Mouse (Mus musculus) urinary bladder, postnatal 4 days (tissue): ENCODE measurements around the gene Onecut3.
A peak's percentile ranks its signal among the peaks of the same experiment; 100 is the strongest.

Source experiments
- DNase-seq, 2 experiments: peaks; one replicate each; pipeline ENCODE4 v3.0.0; 2021 to 2022; ENCODE audit warnings: low spot score in 2 of 2

The Onecut3 gene

GRCm38 (mm10) chr10:80494732-80495131, at the start of gene Onecut3:
TSS of gene Onecut3 (plus strand) at chr10:80494835.
- no peak for DNase-seq

- DNase-seq = no peak
Measured at GRCm38 (mm10) chr10:80445052-80445451, 49.6 kb upstream of the Onecut3 start.

GRCm38 (mm10) chr10:80445898-80446601, 48.6 kb upstream of the Onecut3 start:
- peak; percentile 64 to 76 for DNase-seq

- DNase-seq = no peak
Measured at GRCm38 (mm10) chr10:80450599-80450998, 44.0 kb upstream of the Onecut3 start.

DNA sequence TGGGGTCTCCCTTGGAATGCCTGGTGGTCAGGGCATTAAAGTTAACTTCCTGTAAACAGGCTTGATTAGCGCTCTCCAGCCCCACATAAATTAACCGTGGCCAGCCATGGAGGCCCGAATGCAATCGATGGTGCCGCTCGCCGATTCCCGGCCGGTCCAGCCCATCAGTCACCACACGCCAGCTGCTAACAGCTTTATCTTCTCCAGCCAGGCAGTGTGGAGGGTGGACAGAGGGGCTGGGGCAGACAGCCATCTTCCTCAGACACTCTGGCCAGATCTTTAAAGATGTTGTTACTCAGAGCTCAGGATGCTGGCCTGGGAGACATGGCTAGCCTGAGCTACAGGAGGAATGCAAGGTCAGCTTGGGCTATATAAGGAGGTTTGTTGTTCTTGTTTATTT, 41.0 kb upstream of the Onecut3 start:
- no peak for DNase-seq

- no peak for DNase-seq
Measured at GRCm38 (mm10) chr10:80454781-80455180, 39.9 kb upstream of the Onecut3 start.

DNA sequence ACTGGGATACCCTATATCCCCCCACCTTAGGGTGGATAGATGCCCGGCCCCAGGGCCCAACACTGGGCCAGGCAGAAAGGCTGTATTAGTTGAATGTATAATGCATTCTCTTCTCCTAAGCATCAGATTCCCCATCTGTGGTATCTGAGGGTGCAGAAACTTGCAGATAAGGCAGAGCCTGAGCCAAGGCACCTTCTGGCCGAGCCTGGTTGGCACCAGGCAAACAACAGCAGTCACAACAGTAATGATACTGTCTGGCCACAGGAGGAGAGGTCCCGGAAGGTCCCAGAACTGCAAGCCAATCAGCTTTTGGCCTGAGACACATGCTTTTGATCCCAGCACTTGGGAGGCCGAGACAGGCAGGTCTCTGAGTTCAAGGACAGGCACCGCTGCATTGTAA, 38.9 kb upstream of the Onecut3 start:
- DNase-seq = no peak

DNA sequence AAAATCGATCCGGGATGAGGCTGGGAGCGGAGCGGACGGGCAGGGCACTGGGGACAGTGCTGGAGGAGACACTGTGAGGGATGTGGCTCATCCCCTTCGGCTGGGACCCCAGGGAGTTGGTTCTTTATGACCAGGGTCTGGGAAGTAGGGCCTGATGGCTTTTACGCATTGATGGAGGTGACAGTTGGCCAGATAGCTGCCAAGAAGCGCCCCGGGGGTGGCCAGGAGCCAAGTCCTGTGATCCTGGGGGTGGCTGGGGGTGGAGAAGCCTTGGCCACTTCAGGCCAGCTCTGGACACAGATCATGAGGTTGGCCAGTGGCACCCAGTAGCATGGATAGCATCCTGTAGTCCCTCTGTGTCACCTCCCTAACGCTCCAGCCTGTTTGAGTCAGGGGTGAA, 35.4 kb upstream of the Onecut3 start:
- DNase-seq = no peak

DNA sequence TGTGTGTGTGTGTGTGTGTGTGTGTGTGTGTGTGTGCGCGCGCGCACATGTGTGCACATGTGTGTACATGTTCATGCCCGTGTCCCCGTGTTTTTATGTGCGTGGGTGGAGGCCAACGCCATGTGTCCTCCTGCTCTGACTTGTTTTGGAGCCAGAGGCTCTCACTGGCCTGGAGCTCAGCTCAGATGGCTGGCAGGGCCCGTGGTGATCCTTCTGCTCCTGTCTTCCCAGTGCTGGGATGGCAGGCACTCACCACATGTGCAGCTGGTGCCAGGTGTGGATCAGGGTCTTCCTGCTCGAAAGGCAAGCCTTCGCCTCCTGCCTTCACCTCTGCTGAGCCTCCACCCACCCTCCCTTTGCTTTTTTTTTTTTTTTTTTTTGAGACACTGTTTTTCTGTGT, 35.0 kb upstream of the Onecut3 start:
- no peak for DNase-seq

DNA sequence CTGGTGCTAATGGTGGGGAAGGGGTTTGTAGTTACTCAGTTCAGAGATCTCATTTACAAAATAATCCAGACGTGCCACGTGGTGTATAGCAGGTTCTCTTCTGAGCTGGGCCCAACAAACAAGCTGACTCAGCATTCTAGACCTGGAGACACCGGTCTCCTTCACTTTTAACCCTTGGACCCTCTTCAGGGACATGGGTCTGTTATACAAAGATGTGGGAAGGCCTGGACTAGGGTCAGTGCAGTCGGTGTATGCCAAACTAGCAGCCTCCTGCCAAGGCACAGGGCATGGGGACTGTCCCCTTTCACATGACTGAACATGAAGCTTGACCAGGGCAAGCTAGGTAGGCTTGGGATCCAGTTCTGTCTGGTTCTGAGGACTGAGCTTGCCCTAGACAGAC, 34.3 kb upstream of the Onecut3 start:
- no peak for DNase-seq

DNA sequence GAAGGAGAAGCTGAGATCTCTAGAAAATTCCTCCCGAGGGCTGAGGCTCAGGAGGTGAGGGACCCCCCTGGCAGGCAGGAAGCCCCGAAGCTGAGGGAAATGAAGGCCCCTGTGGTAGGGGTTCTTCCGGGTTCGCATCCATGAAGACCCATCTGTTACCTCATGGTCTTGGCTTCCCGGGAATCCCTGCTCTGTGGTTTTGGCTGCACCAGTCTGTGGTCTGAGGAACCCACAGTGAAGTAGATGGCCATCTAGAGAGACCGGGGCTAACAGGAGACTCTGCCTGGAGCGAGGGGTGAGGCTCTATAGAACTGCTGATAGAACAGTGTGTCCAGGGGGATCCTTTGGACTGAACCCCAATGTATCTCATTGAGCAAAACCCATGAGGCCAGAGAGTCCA, 33.3 kb upstream of the Onecut3 start:
- no peak for DNase-seq

GRCm38 (mm10) chr10:80464381-80465035, 30.1 kb upstream of the Onecut3 start:
- no peak for DNase-seq

- DNase-seq = no peak
Measured at GRCm38 (mm10) chr10:80465066-80465465, 29.6 kb upstream of the Onecut3 start.

DNA sequence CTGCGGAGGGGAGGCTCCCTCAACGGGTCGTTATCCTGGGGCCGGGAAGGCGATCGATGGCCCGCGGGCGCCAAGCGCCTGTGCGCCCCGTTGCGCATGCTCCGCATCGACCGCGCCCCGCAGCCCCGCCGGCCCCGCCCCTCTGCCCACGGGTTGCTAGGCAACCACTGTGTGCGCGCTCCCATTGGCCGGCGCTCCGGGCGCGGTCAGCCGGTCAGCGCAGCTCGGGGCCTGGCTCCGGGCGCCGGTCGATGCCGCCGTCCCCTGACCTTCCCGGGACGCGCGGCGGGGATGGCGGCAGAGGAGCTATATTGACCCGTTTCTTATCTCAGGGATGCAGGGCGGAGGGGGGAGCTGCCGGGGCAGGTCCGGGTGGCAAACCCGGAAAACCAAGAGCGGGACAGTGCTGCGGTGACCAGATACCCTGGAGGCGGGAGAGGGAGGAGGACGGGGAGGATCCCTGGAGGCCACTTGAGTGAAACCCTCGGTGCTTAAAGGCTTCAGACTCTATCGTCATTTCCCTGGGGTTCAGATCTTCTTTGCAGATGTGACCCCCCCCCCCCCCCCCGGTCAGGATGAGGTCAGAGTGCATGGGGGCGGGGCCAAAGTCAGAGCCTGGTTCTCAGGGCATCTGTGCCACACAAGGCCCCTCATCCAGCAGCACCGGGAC, 19.2 kb upstream of the Onecut3 start:
- peak; percentile 86 to 90 for DNase-seq

GRCm38 (mm10) chr10:80478531-80478930, 16.1 kb upstream of the Onecut3 start:
- DNase-seq = no peak

DNA sequence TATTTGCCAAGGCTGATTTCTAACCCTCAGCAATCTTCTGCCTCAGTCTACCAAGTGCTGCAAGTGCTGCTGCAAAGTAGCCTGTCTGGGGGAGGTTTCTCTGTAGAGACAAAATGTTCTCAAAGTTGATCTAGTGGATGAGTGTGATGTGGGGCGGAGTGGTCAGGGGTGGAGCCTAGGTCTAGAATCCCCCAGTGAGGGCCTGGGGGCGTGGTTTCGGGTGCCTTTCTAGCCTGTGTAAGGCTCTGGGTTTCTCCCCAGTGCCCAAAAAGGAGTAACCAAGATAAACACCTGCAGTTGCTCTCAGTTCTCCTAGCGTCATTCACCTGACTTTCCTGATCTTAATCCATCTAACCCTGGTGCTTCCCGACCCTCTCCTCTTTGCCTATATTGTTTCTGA, 13.6 kb upstream of the Onecut3 start:
- DNase-seq = no peak

- no peak for DNase-seq
Measured at GRCm38 (mm10) chr10:80486862-80487379, 7.7 kb upstream of the Onecut3 start.

DNA sequence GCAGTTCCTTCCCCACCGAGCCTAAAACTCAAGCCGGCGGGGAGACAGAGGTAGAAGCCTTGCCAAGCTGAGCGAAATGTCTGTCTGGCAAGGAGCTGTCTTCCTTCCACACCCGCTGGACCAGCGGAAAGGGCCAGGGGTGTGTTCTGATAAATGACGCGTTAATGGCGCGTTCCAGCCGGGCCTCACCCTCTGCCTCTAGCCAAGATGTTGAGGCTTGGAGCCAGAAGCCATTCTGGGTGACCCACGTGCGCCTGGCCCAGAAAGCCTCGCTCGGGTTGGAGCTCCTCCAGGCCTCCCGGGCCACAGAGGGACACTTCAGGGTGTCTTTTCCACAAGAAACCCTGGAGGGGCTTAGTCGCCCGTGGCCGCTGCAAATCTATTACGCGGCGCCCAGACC, 4.6 kb upstream of the Onecut3 start:
- peak in 1 of 2 experiments; percentile 38 for DNase-seq

DNA sequence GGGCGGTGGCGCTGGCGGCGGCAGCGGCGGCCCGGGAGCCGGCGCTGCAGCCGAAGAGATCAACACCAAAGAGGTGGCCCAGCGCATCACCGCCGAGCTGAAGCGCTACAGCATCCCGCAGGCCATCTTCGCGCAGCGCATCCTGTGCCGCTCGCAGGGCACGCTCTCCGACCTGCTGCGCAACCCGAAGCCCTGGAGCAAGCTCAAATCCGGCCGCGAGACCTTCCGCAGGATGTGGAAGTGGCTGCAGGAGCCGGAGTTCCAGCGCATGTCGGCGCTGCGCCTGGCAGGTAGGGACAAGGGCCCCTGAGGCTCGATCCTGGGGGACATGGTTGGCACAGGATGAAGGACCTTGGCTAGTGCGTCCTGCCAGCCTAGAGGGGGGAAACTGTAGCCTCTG, 1.3 kb downstream of the Onecut3 start:
- DNase-seq = no peak

DNA sequence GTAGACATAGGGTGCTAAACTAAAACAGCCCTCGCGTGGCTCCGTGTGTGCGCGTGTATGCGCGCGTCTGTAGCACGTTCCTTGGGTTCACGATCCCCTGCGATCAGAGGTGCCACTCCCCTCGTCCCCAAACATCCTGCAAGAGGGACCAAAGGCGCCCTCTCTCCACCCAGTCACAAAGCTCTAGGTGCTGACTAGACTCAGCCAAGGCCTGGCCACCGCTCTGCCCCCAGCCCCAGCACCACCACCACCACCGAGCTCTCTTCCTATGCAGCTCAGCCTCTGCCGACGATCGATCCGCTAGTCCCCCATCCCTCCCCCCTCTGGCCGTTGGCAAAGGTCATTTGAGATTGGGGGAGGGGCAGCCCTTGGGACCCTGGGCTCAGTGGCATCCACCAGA, 1.8 kb downstream of the Onecut3 start:
- no peak for DNase-seq

DNA sequence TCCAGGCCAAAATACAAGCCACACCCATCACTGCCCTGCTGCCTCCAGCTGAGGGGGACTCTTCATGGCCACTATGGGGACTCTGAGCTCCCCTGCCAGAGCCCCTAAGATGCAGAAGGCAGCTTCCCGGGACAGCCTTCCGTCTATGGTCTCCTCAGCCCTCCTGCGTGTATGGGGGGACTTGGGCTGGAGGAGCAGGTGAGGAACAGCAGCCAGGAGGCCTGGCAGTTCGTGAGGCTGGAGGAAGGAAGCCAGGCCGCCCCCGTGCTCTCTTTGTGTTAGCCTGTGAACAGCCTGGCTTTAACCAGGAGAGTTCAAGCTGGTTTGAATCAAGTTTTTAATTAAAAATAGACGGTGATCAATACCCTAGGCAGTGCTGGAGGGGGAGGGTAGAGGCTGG, 7.7 kb downstream of the Onecut3 start:
- DNase-seq = no peak

DNA sequence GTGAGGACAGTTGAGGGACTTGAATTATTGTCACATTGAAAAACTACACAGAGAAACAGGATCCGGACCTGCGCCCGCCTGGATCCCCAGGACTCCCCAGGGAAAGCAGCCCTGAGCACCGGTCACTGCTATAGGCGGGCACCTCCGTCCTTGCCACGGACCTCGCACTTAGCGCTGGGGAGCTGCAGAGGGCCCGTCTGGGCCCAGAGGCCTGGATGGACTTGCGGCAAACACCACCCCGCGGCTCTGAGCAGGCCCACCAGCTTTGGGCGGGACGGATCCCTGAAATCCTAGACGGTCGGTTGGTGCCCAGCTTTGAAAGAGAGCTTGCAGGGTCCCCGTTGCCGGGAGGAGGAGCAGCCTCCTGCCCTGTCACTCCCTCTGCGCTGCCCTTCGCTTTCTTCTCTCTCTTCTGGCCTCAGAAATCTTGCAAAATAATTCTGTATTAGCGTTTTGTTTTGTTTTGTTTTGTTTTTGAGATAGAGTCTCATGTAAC, 8.2 kb downstream of the Onecut3 start:
- DNase-seq = no peak
